Mouse (Mus musculus) liver, embryonic 11.5 days (tissue): Measurements from ENCODE around the gene Fitm2. TPM values are rescaled to one million over a fixed set of nuclear protein-coding genes. Genes with fewer than 3 reads are reported as not detected.

Experiments
- ATAC-seq: fragments of 200-750 bp; cut with Nextera tagmentation; replicated peaks from 2 replicates; pipeline ENCODE4 v1.8.0; 2017; ENCODE audit warnings: moderate number of reproducible peaks, mild to moderate bottlenecking, moderate TSS enrichment, moderate library complexity; ENCODE audit not compliant: low FRiP score
- DNase-seq: peaks from one replicate; pipeline ENCODE4 v3.0.0-alpha.2; 2017; ENCODE audit warnings: low spot score
- H3K27ac ChIP-seq: fragments of 300-500 bp; sonication (generic); 2 replicates; pipeline ENCODE4 v1.5.1; 2014; ENCODE audit warnings: mild to moderate bottlenecking, low read depth, low read length, control low read depth
- H3K27me3 ChIP-seq: fragments of 300-500 bp; sonication (generic); replicated peaks from 2 replicates; pipeline ENCODE4 v1.6.1; 2014; ENCODE audit warnings: low read length, mixed read lengths; ENCODE audit not compliant: control insufficient read depth, insufficient read depth
- H3K36me3 ChIP-seq: fragments of 300-500 bp; sonication (generic); 2 replicates; pipeline ENCODE4 v1.6.1; 2014; ENCODE audit warnings: mild to moderate bottlenecking, low read length, moderate library complexity, mixed read lengths; ENCODE audit not compliant: control insufficient read depth, insufficient read depth
- H3K4me1 ChIP-seq: fragments of 300-500 bp; sonication (generic); replicated peaks from 2 replicates; pipeline ENCODE4 v1.6.1; 2014; ENCODE audit warnings: low read length, mixed read lengths; ENCODE audit not compliant: control insufficient read depth, insufficient read depth
- H3K4me2 ChIP-seq: fragments of 300-500 bp; sonication (generic); 2 replicates; pipeline ENCODE4 v1.6.1; 2014; ENCODE audit warnings: mild to moderate bottlenecking, control low read depth, moderate library complexity
- H3K4me3 ChIP-seq: fragments of 300-500 bp; sonication (generic); 2 replicates; pipeline ENCODE4 v1.5.1; 2014; ENCODE audit warnings: low read depth, low read length, control low read depth
- H3K9ac ChIP-seq: fragments of 300-500 bp; sonication (generic); 2 replicates; pipeline ENCODE4 v1.6.1; 2014; ENCODE audit warnings: low read depth, low read length, control low read depth
- H3K9me3 ChIP-seq: fragments of 300-500 bp; sonication (generic); 2 replicates; pipeline ENCODE4 v1.6.1; 2016; ENCODE audit warnings: low read length, inconsistent platforms, mixed read lengths; ENCODE audit not compliant: control insufficient read depth
- WGBS: fragments of 180-500 bp; shearing (Covaris S2); extraction: QIAGEN DNeasy Blood & Tissue Kit; methylation state at CpG from one replicate; pipeline ENCODE4 v1.1.7; 2014; 5-methylcytosine and 5-hydroxymethylcytosine counted together
- polyA plus RNA-seq: library from polyadenylated mRNA; unstranded; fragments of >200 nt; fragmentation: Nextera tagmentation; extraction: Ambion mirVana; gene quantifications from 2 replicates; pipeline ENCODE4 v1.2.1, GENCODE M21; 2014

Gene Fitm2
- polyA plus RNA-seq, 1 experiment from 2014 or later, result 9.0 TPM

- no peak for DNase-seq
- H3K4me2 ChIP-seq, result no peak overlapping the region
- no peaks in the 10 kb centered on the region for H3K9me3 ChIP-seq
- no peak for ATAC-seq
- H3K4me1 ChIP-seq, result 0 out of 2 replicates have a peak, but pooled peaks cover 4% of the 10 kb centered on the region
- WGBS, result 81% methylated on average over 8 of the region's 8 CpGs
- H3K27me3 ChIP-seq, result peaks cover 16% of the 10 kb centered on the region
- H3K4me3 ChIP-seq, result no peak overlapping the region
- H3K36me3 ChIP-seq, result no peaks in the 10 kb centered on the region
- no peak overlapping the region for H3K27ac ChIP-seq
- no peak overlapping the region for H3K9ac ChIP-seq
Measured at GRCm38 (mm10) chr2:163460622-163461021, 11.8 kb downstream of the Fitm2 start.

- no peak overlapping the region for H3K4me2 ChIP-seq
- H3K9ac ChIP-seq, result no peak overlapping the region
- H3K27ac ChIP-seq, result no peak overlapping the region
- H3K4me3 ChIP-seq, result no peak overlapping the region
- H3K9me3 ChIP-seq, result no peaks in the 10 kb centered on the region
- H3K4me1 ChIP-seq, result 0 out of 2 replicates have a peak, but pooled peaks cover 4% of the 10 kb centered on the region
- ATAC-seq (no peak), DNase-seq (no peak)
- 32% methylated on average over 10 of the region's 10 CpGs for WGBS
- peaks cover 16% of the 10 kb centered on the region for H3K27me3 ChIP-seq
- no peaks in the 10 kb centered on the region for H3K36me3 ChIP-seq
Measured at GRCm38 (mm10) chr2:163459380-163459779, 13.0 kb downstream of the Fitm2 start.

- Histone ChIP-seq H3K4me1 (0 out of 2 replicates have a peak, but pooled peaks cover 4% of the 10 kb centered on the region), H3K9me3 (no peaks in the 10 kb centered on the region), H3K4me2 (no peak overlapping the region), H3K27me3 (peaks cover 16% of the 10 kb centered on the region), H3K36me3 (no peaks in the 10 kb centered on the region), H3K4me3 (no peak overlapping the region), H3K9ac (no peak overlapping the region), H3K27ac (no peak overlapping the region)
- 34% methylated on average over 27 of the region's 27 CpGs for WGBS
- ATAC-seq (no peak), DNase-seq (no peak)
Measured at GRCm38 (mm10) chr2:163458539-163459265, 13.7 kb downstream of the Fitm2 start.

- no peak overlapping the region for H3K4me3 ChIP-seq
- DNase-seq (no peak), ATAC-seq (no peak)
- peaks cover 5% of the 10 kb centered on the region for H3K27me3 ChIP-seq
- no peaks in the 10 kb centered on the region for H3K36me3 ChIP-seq
- H3K9ac ChIP-seq, result no peak overlapping the region
- WGBS, result 83% methylated on average over 13 of the region's 13 CpGs
- H3K9me3 ChIP-seq, result no peaks in the 10 kb centered on the region
- H3K4me1 ChIP-seq, result no peaks in the 10 kb centered on the region
- H3K4me2 ChIP-seq, result no peak overlapping the region
- no peak overlapping the region for H3K27ac ChIP-seq
Measured at GRCm38 (mm10) chr2:163453378-163453777, 19.1 kb downstream of the Fitm2 start.

DNA sequence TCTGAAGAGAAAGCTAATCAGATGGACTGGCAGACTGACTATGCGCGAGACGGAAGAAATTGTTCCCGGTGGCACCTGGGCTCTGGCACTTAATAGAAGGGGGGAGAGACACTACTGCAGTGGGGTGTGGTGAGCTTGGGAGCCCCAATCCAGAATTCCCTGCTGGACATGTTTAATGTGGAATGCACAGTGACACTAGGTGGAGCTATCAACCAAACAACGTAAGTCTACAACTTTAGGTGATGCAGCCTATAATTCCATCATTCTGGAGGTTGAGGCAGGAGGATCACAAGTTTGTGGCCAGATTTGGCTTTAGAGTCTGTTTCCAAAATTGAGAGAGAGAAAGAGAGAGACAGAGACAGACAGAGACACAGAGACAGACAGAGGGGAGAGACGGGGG lies 19.7 kb downstream of the Fitm2 start:
- H3K9me3 ChIP-seq, result no peaks in the 10 kb centered on the region
- ATAC-seq (no peak), DNase-seq (no peak)
- H3K4me2 ChIP-seq, result no peak overlapping the region
- H3K4me3 ChIP-seq, result no peak overlapping the region
- H3K27ac ChIP-seq, result no peak overlapping the region
- no peaks in the 10 kb centered on the region for H3K4me1 ChIP-seq
- H3K9ac ChIP-seq, result no peak overlapping the region
- H3K36me3 ChIP-seq, result no peaks in the 10 kb centered on the region
- no peaks in the 10 kb centered on the region for H3K27me3 ChIP-seq
- WGBS, result 84% methylated on average over 6 of the region's 6 CpGs

- ATAC-seq (no peak), DNase-seq (no peak)
- Histone ChIP-seq H3K9me3 (no peaks in the 10 kb centered on the region), H3K36me3 (no peaks in the 10 kb centered on the region), H3K27me3 (no peaks in the 10 kb centered on the region), H3K27ac (no peak overlapping the region), H3K4me3 (no peak overlapping the region), H3K9ac (no peak overlapping the region), H3K4me2 (no peak overlapping the region), H3K4me1 (no peaks in the 10 kb centered on the region)
- WGBS, result 72% methylated on average over 6 of the region's 6 CpGs
Measured at GRCm38 (mm10) chr2:163450668-163451295, 21.6 kb downstream of the Fitm2 start.

GRCm38 (mm10) chr2:163449276-163449675 lies 23.2 kb downstream of the Fitm2 start:
- H3K4me1 ChIP-seq, result no peaks in the 10 kb centered on the region
- no peak overlapping the region for H3K4me2 ChIP-seq
- no peaks in the 10 kb centered on the region for H3K27me3 ChIP-seq
- no peaks in the 10 kb centered on the region for H3K9me3 ChIP-seq
- 61% methylated on average over 3 of the region's 3 CpGs for WGBS
- H3K4me3 ChIP-seq, result no peak overlapping the region
- DNase-seq (no peak), ATAC-seq (no peak)
- H3K27ac ChIP-seq, result no peak overlapping the region
- no peaks in the 10 kb centered on the region for H3K36me3 ChIP-seq
- no peak overlapping the region for H3K9ac ChIP-seq

- Histone ChIP-seq H3K27me3 (no peaks in the 10 kb centered on the region), H3K27ac (no peak overlapping the region), H3K9ac (no peak overlapping the region), H3K36me3 (no peaks in the 10 kb centered on the region), H3K9me3 (no peaks in the 10 kb centered on the region), H3K4me3 (no peak overlapping the region), H3K4me1 (no peaks in the 10 kb centered on the region), H3K4me2 (no peak overlapping the region)
- 75% methylated on average over 12 of the region's 12 CpGs for WGBS
- ATAC-seq (no peak), DNase-seq (no peak)
Measured at GRCm38 (mm10) chr2:163447375-163447774, 25.1 kb downstream of the Fitm2 start.

DNA sequence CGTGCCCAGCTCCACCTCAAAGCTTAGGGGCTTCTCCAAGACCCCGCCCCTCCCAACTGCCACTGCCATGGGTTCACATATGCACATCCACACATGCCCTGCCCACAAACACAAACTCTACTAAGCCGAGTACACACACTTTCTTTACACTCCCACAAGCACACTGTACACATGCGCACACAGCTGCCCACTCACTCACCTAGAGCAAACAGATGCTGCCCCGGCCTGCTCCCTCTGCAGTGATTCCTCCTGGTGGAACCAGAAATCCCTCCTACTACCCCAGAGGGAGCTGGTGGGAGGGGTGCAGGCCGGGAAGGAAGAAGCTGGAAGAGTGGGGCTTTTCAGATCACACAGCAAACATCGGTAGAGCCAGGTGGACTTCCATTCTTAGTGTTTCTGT lies 28.4 kb downstream of the Fitm2 start:
- no peaks in the 10 kb centered on the region for H3K36me3 ChIP-seq
- DNase-seq, result no peak
- no peak for ATAC-seq
- peaks cover 2% of the 10 kb centered on the region for H3K27me3 ChIP-seq
- WGBS, result 55% methylated on average over 7 of the region's 7 CpGs
- H3K4me3 ChIP-seq, result no peak overlapping the region
- no peak overlapping the region for H3K4me2 ChIP-seq
- H3K9ac ChIP-seq, result no peak overlapping the region
- H3K27ac ChIP-seq, result no peak overlapping the region
- H3K4me1 ChIP-seq, result no peaks in the 10 kb centered on the region
- no peaks in the 10 kb centered on the region for H3K9me3 ChIP-seq
